Mouse (Mus musculus) C2C12 (cell line): Measurements from ENCODE around the gene Slc2a8.

Experiments used
- CEBPB ChIP-seq: IDR thresholded peaks from one replicate; pipeline ENCODE4 v1.6.1; 2011; ENCODE audit warnings: low read depth, mild to moderate bottlenecking, control low read depth, moderate library complexity
- CTCF ChIP-seq: IDR thresholded peaks from one replicate; pipeline ENCODE4 v1.5.1; 2011; ENCODE audit not compliant: control insufficient read depth, insufficient read depth, insufficient read length
- FOSL1 ChIP-seq: IDR thresholded peaks from one replicate; pipeline ENCODE4 v1.8.0; 2011; ENCODE audit warnings: mild to moderate bottlenecking, low read length; ENCODE audit not compliant: poor library complexity, insufficient read depth, severe bottlenecking
- MYOD1 ChIP-seq: IDR thresholded peaks from one replicate; pipeline ENCODE4 v1.6.1; 2011; ENCODE audit warnings: low read depth; ENCODE audit not compliant: control insufficient read depth, insufficient read length
- MYOG ChIP-seq: IDR thresholded peaks from one replicate; pipeline ENCODE4 v1.6.1; 2011; ENCODE audit not compliant: control insufficient read depth, insufficient read length; ENCODE audit errors: extremely low read depth
- USF1 ChIP-seq: IDR thresholded peaks from one replicate; pipeline ENCODE4 v1.6.1; 2011; ENCODE audit warnings: low read depth, mild to moderate bottlenecking, control low read depth, moderate library complexity

GRCm38 (mm10) chr2:32923551-32924250 is 58.2 kb downstream of the Slc2a8 start:
- no peak for TF ChIP-seq CTCF
- no peak for TF ChIP-seq MYOD1
- no peak for TF ChIP-seq USF1
- TF ChIP-seq CEBPB, result no peak
- TF ChIP-seq FOSL1, result no peak
- no peak for TF ChIP-seq MYOG
